Mouse (Mus musculus) liver, embryonic 12.5 days (tissue): ENCODE measurements at regions not wholly inside any gene's neighbourhood (a gene's known extent, or its start where the extent isn't known, plus 50 kb on each side); places are given as distances from the start of the nearest gene placed in this dataset.

Experiments
- ATAC-seq: fragments of 200-750 bp; cut with Nextera tagmentation; 2 replicates; pipeline ENCODE4 v1.8.0; 2017; ENCODE audit warnings: moderate number of reproducible peaks, mild to moderate bottlenecking, moderate library complexity
- H3K27ac ChIP-seq: fragments of 300-500 bp; sonication (generic); 2 replicates; pipeline ENCODE4 v1.5.1; 2016; ENCODE audit warnings: mild to moderate bottlenecking
- H3K27me3 ChIP-seq: fragments of 300-500 bp; sonication (generic); replicated peaks from 2 replicates; pipeline ENCODE4 v1.6.1; 2016; ENCODE audit warnings: mild to moderate bottlenecking, moderate library complexity
- H3K36me3 ChIP-seq: fragments of 300-500 bp; sonication (generic); 2 replicates; pipeline ENCODE4 v1.6.1; 2016; ENCODE audit warnings: mild to moderate bottlenecking, moderate library complexity
- H3K4me1 ChIP-seq: fragments of 300-500 bp; sonication (generic); 2 replicates; pipeline ENCODE4 v1.6.1; 2016
- H3K4me2 ChIP-seq: fragments of 300-500 bp; sonication (generic); 2 replicates; pipeline ENCODE4 v1.6.1; 2016; ENCODE audit warnings: mild to moderate bottlenecking, moderate library complexity
- H3K4me3 ChIP-seq: fragments of 300-500 bp; sonication (generic); 2 replicates; pipeline ENCODE4 v1.5.1; 2016; ENCODE audit warnings: mild to moderate bottlenecking, moderate library complexity
- H3K9ac ChIP-seq: fragments of 300-500 bp; sonication (generic); 2 replicates; pipeline ENCODE4 v1.6.1; 2016; ENCODE audit warnings: mild to moderate bottlenecking, moderate library complexity
- H3K9me3 ChIP-seq: fragments of 300-500 bp; sonication (generic); replicated peaks from 2 replicates; pipeline ENCODE4 v1.6.1; 2016; ENCODE audit warnings: mild to moderate bottlenecking, moderate library complexity
- WGBS: fragments of 180-500 bp; shearing (Covaris S2); methylation state at CpG from one replicate; pipeline ENCODE4 v1.1.7; 2016; ENCODE audit not compliant: insufficient replicate concordance; 5-methylcytosine and 5-hydroxymethylcytosine counted together

DNA sequence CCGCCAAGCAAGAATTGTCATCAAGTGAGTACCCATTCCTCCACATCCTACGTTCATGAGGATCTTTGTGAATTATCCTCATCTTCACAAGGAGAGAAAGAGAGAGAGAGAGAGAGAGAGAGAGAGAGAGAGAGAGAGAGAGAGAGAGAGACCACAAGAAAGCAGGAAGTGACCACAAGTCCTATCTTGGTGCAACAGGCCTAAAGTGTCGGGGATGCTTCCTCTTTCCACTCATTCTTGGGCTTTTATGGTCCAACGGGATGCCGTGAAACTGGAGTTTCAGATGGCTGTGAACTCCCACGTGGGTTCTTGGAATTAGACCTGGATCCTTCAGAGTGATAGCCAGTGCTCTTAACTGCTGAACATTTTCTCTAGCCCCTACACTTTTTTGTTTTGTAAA, 53.1 kb upstream of the Rai14 start:
- Histone ChIP-seq H3K27me3 (no peaks in the 10 kb centered on the region), H3K27ac (no peak overlapping the region), H3K9ac (no peak overlapping the region), H3K4me1 (peaks cover 4% of the 10 kb centered on the region; the same call in 1 of the 2 replicates), H3K36me3 (no peaks in the 10 kb centered on the region), H3K4me3 (no peak overlapping the region), H3K9me3 (no peaks in the 10 kb centered on the region), H3K4me2 (no peak overlapping the region)
- ATAC-seq = no peak
- WGBS = 20% methylated on average over 6 of the region's 6 CpGs

- no peak for ATAC-seq
- H3K9ac ChIP-seq = no peak overlapping the region
- no peak overlapping the region for H3K27ac ChIP-seq
- peaks cover 4% of the 10 kb centered on the region; the same call in 1 of the 2 replicates for H3K4me1 ChIP-seq
- H3K4me3 ChIP-seq = no peak overlapping the region
- H3K4me2 ChIP-seq = no peak overlapping the region
- H3K9me3 ChIP-seq = no peaks in the 10 kb centered on the region
- no peaks in the 10 kb centered on the region for H3K27me3 ChIP-seq
- WGBS = 48% methylated on average over 5 of the region's 5 CpGs
- no peaks in the 10 kb centered on the region for H3K36me3 ChIP-seq
Measured at GRCm38 (mm10) chr15:10770410-10771310, 56.2 kb upstream of the Rai14 start.

GRCm38 (mm10) chr15:10771311-10771690, 56.9 kb upstream of the Rai14 start:
- WGBS = 24% methylated on average over 4 of the region's 4 CpGs
- no peak overlapping the region for H3K9ac ChIP-seq
- H3K36me3 ChIP-seq = no peaks in the 10 kb centered on the region
- peaks cover 4% of the 10 kb centered on the region; the same call in 1 of the 2 replicates for H3K4me1 ChIP-seq
- H3K9me3 ChIP-seq = no peaks in the 10 kb centered on the region
- H3K27ac ChIP-seq = no peak overlapping the region
- no peak for ATAC-seq
- no peak overlapping the region for H3K4me2 ChIP-seq
- H3K4me3 ChIP-seq = no peak overlapping the region
- H3K27me3 ChIP-seq = no peaks in the 10 kb centered on the region

DNA sequence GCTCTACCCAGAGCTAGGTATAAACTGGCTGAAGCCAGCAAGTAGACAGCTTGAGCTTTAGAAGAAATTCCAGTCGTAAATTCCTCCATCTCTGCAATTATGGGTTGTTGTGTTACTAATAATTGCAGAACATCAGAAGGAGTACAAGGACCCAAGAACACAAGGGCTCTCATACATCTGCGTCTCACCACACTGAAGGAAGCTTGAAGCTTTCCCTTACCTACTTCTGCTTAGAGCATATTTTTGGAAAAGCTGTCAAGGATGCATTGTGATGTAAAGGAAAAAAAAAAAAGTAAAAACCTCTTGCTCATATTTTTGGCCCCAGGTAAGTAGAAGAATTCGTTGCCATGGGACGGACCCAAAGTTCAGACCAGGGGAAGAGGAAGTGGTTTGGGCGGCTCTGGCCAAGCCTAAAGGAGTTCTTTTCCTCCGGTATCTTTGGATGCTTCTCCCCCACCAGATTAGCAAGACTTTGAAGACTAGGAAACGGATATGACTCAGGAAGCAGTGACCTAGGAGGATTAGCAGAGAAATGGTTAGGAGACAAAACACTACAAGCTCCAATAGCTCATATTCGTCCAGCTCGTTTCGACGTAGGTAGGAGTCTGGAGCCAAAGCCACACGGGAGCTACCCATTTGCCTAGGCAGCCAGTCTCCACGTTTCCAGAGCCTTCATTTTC, 65.7 kb upstream of the Rai14 start:
- Histone ChIP-seq H3K4me3 (no peak overlapping the region), H3K9me3 (no peaks in the 10 kb centered on the region), H3K27ac (no peak overlapping the region), H3K4me1 (peaks cover 5% of the 10 kb centered on the region; the same call in 1 of the 2 replicates), H3K27me3 (no peaks in the 10 kb centered on the region), H3K9ac (no peak overlapping the region), H3K36me3 (no peaks in the 10 kb centered on the region), H3K4me2 (peak overlapping the region; percentile 14; the same call in 1 of the 2 replicates)
- WGBS = 14% methylated on average over 13 of the region's 13 CpGs
- ATAC-seq = no peak

DNA sequence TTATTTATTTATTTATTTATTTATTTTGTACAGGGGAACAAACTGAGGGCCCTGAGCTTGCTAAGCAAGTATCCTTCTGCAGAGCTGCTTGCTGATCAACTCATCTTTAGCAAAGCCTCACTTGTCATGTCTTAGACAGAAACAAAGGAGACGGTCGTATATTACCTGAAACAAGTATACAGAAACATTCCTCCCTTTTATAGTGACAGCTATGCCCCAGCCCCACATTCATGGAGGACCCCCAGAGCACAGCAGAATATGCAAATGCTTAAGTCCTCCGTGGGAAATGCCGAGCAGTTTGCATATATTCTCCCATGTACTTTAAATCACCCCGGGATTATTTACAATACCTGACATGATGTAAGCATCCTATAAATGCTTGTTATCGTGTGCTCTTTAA, 74.9 kb upstream of the Rai14 start:
- Histone ChIP-seq H3K36me3 (no peaks in the 10 kb centered on the region), H3K4me1 (no peaks in the 10 kb centered on the region), H3K4me2 (no peak overlapping the region), H3K9me3 (no peaks in the 10 kb centered on the region), H3K27ac (no peak overlapping the region), H3K9ac (no peak overlapping the region), H3K4me3 (no peak overlapping the region), H3K27me3 (no peaks in the 10 kb centered on the region)
- 60% methylated on average over 6 of the region's 6 CpGs for WGBS
- ATAC-seq = no peak

GRCm38 (mm10) chr15:10790862-10791497, 76.6 kb upstream of the Rai14 start:
- H3K4me1 ChIP-seq = no peaks in the 10 kb centered on the region
- no peaks in the 10 kb centered on the region for H3K9me3 ChIP-seq
- H3K27ac ChIP-seq = no peak overlapping the region
- no peak for ATAC-seq
- no peaks in the 10 kb centered on the region for H3K36me3 ChIP-seq
- H3K9ac ChIP-seq = no peak overlapping the region
- no peak overlapping the region for H3K4me2 ChIP-seq
- no peak overlapping the region for H3K4me3 ChIP-seq
- 58% methylated on average over 3 of the region's 3 CpGs for WGBS
- H3K27me3 ChIP-seq = no peaks in the 10 kb centered on the region

DNA sequence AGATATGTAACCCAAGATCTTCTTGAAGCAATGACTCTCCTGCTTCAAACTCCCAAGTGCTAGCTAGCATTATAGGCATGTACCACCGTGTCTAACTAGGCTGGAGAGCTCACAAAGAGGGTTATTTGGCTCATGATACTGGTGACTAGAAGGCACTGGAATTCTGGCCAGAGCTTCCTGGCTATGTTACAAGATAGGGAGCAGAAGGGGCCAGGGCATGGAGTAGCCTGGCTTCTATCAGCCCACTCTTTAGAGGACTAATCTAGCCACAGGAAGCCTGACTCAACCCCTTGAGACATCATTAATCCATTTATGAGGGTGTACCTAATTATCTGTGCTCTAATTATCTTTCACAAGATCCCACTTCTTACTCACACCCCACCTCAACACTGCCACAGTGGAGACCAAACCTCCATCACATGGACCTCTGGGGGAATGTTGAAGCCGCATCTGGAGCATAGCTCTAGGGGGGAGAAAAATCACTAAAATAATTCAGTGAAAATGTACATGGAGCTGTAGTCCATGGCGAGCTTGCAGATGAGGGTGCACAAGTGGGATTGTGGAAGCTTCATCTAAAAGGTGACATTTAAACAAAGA, 77.2 kb upstream of the Rai14 start:
- H3K4me1 ChIP-seq = no peaks in the 10 kb centered on the region
- H3K36me3 ChIP-seq = no peaks in the 10 kb centered on the region
- no peak overlapping the region for H3K4me3 ChIP-seq
- no peaks in the 10 kb centered on the region for H3K9me3 ChIP-seq
- WGBS = 52% methylated on average over 3 of the region's 3 CpGs
- H3K27ac ChIP-seq = no peak overlapping the region
- no peaks in the 10 kb centered on the region for H3K27me3 ChIP-seq
- no peak for ATAC-seq
- no peak overlapping the region for H3K4me2 ChIP-seq
- no peak overlapping the region for H3K9ac ChIP-seq

DNA sequence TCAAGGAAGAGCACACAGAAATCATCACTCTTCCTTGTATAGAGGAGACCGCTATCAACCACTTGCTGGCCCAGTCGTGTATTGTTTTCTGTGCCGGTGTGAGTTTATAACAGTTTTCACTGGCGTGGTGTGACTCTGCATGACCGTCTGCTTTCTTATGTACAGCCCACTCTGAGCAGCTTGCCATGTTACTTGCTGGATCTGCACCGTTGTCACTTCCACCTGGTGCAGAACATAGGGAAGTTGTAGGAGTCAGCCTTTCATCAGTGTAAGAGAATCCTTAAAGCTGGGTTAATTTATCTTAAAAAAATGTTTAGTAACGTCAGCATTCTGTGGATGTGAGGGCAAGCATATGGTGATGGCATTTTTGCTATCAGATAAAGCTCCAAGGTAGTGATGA, 77.7 kb upstream of the Rai14 start:
- H3K4me1 ChIP-seq = no peaks in the 10 kb centered on the region
- H3K9me3 ChIP-seq = no peaks in the 10 kb centered on the region
- no peaks in the 10 kb centered on the region for H3K36me3 ChIP-seq
- H3K27ac ChIP-seq = no peak overlapping the region
- WGBS = 66% methylated on average over 7 of the region's 7 CpGs
- H3K4me2 ChIP-seq = no peak overlapping the region
- H3K27me3 ChIP-seq = no peaks in the 10 kb centered on the region
- no peak overlapping the region for H3K9ac ChIP-seq
- no peak overlapping the region for H3K4me3 ChIP-seq
- no peak for ATAC-seq

GRCm38 (mm10) chr15:10795126-10795792, 80.8 kb upstream of the Rai14 start:
- no peaks in the 10 kb centered on the region for H3K9me3 ChIP-seq
- H3K4me3 ChIP-seq = no peak overlapping the region

DNA sequence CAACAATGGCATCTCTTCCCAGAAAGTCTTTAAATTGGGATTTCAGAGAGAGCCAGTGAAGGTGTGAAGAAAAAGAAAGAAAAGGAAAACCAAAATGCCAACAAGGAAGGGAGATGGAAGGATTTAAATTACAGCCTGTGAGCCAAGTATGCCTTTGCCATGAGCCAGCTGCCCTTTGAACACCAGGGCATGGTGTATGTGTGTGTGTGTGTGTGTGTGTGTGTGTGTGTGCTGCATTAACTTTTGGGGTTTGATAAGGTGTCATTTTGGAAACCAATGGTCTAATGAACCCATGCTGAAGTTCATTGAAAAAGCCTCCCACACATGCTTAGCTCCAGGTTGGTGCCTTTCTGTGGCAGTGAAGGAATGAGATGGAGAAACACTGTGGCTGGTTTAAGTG, 85.2 kb upstream of the Rai14 start:
- Histone ChIP-seq H3K4me2 (no peak overlapping the region), H3K4me1 (no peaks in the 10 kb centered on the region), H3K27me3 (no peaks in the 10 kb centered on the region), H3K36me3 (no peaks in the 10 kb centered on the region), H3K9ac (no peak overlapping the region), H3K9me3 (no peaks in the 10 kb centered on the region), H3K4me3 (no peak overlapping the region), H3K27ac (no peak overlapping the region)
- no peak for ATAC-seq

More at GRCm38 (mm10) chr15:10795126-10795792, 80.8 kb upstream of the Rai14 start:
- no peak overlapping the region for H3K9ac ChIP-seq
- H3K36me3 ChIP-seq = no peaks in the 10 kb centered on the region
- no peak overlapping the region for H3K27ac ChIP-seq
- H3K4me1 ChIP-seq = no peaks in the 10 kb centered on the region
- H3K4me2 ChIP-seq = no peak overlapping the region
- 77% methylated on average over 7 of the region's 7 CpGs for WGBS
- H3K27me3 ChIP-seq = no peaks in the 10 kb centered on the region
- no peak for ATAC-seq

GRCm38 (mm10) chr15:10814195-10814594, 99.8 kb upstream of the Rai14 start:
- H3K9me3 ChIP-seq = no peaks in the 10 kb centered on the region
- H3K4me2 ChIP-seq = no peak overlapping the region
- WGBS = 43% methylated on average over 2 of the region's 2 CpGs
- H3K27ac ChIP-seq = no peak overlapping the region
- H3K36me3 ChIP-seq = no peaks in the 10 kb centered on the region
- H3K9ac ChIP-seq = no peak overlapping the region
- ATAC-seq = no peak
- H3K27me3 ChIP-seq = no peaks in the 10 kb centered on the region
- H3K4me3 ChIP-seq = no peak overlapping the region
- H3K4me1 ChIP-seq = no peaks in the 10 kb centered on the region
